Mouse (Mus musculus) G1E (cell line): ENCODE data around the gene Fam25c.

ENCODE experiments used
- CTCF ChIP-seq: IDR thresholded peaks from 2 replicates; pipeline ENCODE4 v1.5.1; 2012; ENCODE audit warnings: low read depth, low read length, inconsistent platforms, mixed read lengths
- GATA1 ChIP-seq: IDR thresholded peaks from 2 replicates; pipeline ENCODE4 v1.6.1; 2012; ENCODE audit warnings: borderline replicate concordance, low read length, inconsistent platforms, mixed read lengths
- GATA2 ChIP-seq: IDR thresholded peaks from 2 replicates; pipeline ENCODE4 v1.6.1; 2012; ENCODE audit warnings: low read depth, low read length, inconsistent platforms, borderline replicate concordance
- POLR2AphosphoS5 ChIP-seq: IDR thresholded peaks from 2 replicates; pipeline ENCODE4 v1.6.1; 2012; ENCODE audit warnings: low read depth, low read length, inconsistent platforms; ENCODE audit not compliant: insufficient replicate concordance
- TAL1 ChIP-seq: conservative IDR thresholded peaks from 2 replicates; pipeline ENCODE4 v1.6.1; 2012; ENCODE audit warnings: low read depth, low read length, inconsistent platforms, mixed read lengths

DNA sequence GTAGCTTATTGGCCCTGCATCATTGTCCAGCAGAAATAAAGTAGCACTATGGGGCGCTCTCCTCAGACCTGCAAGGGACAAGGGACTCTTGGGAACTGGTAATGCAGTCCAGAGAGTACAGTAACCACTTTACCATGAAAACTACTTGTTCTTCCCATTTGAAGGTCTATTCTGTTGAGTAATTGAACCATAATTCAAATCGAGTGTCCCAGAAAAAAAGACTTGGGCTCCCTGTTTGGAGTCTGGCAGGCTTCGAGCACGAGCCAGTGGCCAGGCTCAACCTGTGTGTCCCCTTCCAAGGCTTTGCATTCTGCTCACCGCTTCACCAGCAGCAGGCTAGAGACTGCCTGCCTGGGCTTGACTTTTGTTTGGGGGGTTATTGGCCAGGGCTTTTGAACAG lies 10.9 kb downstream of the Fam25c start:
- TF ChIP-seq CTCF: no peak
- TF ChIP-seq TAL1: no peak
- TF ChIP-seq GATA1: no peak
- no peak for TF ChIP-seq POLR2AphosphoS5
- TF ChIP-seq GATA2: no peak
